Mouse (Mus musculus) embryo, embryonic 10 days (tissue): ENCODE results near the gene Fam181a.

ENCODE experiments used
- DNase-seq: peaks from one replicate; pipeline ENCODE4 v3.0.0-alpha.2; 2015; ENCODE audit warnings: low spot score

Fam181a gene

DNA sequence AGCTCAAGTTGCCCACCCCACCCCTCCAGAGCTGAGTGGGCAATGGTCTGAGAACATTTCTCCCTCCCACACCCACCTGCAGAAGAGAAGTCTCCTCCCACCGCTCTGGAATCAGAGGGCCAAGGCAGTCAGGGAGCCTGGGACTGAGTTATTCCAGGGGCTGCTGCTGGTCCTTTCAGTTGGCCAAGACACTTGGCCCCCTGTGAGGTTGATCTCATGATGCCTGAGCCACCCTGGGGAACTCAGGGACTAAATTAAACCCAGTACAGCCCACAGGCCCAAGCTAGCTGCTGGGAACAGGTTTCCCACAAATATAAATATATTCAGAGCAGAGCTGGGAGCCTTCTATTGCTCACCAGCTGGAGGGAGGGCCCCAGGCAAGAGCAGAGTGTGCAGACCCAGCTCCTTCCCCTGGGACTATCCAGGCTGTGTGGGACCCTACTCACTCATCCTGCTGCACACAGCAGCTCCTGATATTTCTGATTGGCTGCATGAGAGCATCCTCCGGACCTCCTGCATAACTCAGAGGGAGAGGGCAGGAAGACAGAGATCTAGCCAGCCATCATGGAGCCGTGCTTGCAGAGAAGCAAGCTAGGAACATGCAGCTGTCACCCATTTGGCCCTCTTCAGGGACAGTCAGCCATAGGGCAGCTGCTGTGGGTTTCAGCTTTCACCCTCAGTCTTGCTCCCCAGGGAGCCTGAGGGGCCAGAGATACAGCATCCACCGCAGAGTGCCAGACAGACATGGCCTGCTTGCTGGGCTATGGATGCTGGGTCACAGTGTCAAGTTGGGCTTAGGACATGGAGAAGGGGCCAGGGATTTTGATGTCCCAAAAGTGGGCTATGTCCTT lies 48.4 kb downstream of the Fam181a start:
- no peak for DNase-seq

DNA sequence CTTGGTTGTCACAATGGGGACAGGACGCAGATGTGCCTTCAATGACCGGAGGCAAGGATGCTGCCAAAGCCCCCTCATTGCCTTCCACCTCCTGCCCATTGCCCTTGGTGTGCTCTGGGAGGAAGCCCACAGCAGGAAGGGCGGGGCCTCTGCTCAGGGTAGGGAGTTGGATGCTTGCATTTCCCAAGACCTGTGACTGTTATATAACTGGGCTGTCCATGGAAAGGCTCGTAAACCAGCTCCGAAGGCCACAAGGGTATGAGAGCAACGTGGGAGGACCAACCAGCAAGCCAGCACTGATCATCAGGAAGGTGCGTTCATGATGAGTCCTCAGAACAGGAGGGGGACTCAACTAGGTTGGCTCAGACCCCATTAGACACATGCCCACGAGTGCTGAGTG lies 50.0 kb downstream of the Fam181a start:
- DNase-seq, result no peak

DNA sequence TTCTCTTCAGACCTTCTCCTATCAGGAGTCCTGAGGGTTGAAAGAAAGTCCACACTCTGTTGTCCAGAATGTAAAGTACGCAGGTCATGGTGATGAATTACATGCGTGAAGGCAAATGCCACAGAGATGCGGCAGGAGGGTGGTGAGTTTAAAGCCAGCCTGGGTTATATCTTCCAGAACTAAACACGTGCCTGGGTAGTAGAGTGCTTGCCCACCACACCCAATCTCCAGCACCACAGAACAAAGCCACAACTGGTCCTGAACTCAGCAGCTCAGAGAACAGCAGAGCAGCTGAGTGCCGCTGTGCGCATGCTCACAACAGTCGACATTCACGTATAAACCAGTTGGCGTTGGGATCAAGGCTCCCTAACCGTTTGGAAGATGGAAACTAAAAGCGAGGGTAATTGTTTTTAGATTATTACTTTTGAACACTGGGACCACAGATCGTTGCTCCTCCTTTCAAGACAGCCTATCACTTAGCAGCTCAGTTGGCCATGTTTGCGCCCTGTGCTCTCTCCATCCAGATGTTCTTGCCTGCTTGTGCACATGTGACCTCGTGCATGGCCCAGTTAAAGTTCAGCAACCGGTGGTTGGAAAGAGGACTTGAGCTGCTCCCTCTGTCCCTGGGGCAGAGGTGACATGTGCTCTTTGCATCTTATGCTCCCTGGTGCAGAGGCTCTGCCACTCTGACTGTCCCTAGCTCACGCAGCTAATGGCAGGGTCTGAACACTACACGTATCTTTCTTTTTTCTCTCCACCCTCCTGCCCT lies 50.9 kb downstream of the Fam181a start:
- no peak for DNase-seq

- DNase-seq, result no peak
Observed at GRCm38 (mm10) chr12:103362336-103362735, 51.6 kb downstream of the Fam181a start.
